Mouse (Mus musculus) myocyte (in vitro differentiated cells): Measurements from ENCODE around the gene Ano3.

Experiments used
- E2F4 ChIP-seq: IDR thresholded peaks from one replicate; pipeline ENCODE4 v1.6.1; 2011; ENCODE audit warnings: mild to moderate bottlenecking, control low read depth, moderate library complexity; ENCODE audit not compliant: insufficient read depth
- MAX ChIP-seq: IDR thresholded peaks from one replicate; pipeline ENCODE4 v1.6.1; 2011; ENCODE audit warnings: low read depth, mild to moderate bottlenecking, control low read depth
- POLR2A ChIP-seq: IDR thresholded peaks from one replicate; pipeline ENCODE4 v1.6.1; 2011; ENCODE audit warnings: low read depth, mild to moderate bottlenecking, control low read depth, moderate library complexity; ENCODE audit not compliant: insufficient read length
- POLR2AphosphoS2 ChIP-seq: IDR thresholded peaks from one replicate; pipeline ENCODE4 v1.6.1; 2011; ENCODE audit warnings: low read depth, control low read depth; ENCODE audit not compliant: insufficient read length
- REST ChIP-seq: IDR thresholded peaks from one replicate; pipeline ENCODE4 v1.6.1; 2011; ENCODE audit warnings: mild to moderate bottlenecking, control low read depth, moderate library complexity; ENCODE audit not compliant: insufficient read depth, insufficient read length
- TCF12 ChIP-seq: IDR thresholded peaks from one replicate; pipeline ENCODE4 v1.6.1; 2011; ENCODE audit warnings: mild to moderate bottlenecking, control low read depth; ENCODE audit not compliant: poor library complexity, insufficient read depth, severe bottlenecking
- TCF3 ChIP-seq: IDR thresholded peaks from one replicate; pipeline ENCODE4 v1.6.1; 2011; ENCODE audit warnings: low read depth, control low read depth; ENCODE audit not compliant: insufficient read length
- USF1 ChIP-seq: IDR thresholded peaks from one replicate; pipeline ENCODE4 v1.6.1; 2011; ENCODE audit warnings: low read depth, mild to moderate bottlenecking, control low read depth, moderate library complexity

DNA sequence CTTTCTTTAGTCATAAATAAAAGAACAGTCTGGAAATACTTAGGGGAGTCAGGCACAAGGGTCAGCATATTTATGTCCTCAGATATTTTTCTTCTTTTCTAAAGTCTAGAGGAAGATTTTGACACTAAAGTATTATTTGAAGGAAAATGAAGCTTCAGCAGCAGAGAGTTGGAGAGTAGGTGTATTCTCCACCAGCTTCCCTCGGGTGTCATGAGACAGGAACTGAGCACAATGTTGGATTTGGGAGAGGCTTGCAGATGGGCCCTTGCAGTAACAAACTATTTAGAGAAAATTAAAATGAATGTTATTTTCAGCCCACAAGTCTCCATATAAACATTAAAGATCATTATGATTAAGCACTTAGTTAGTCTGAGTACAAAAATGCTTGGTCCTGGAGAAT, 5.6 kb downstream of the Ano3 start:
- TF ChIP-seq POLR2A (no peak), USF1 (no peak), MAX (no peak), POLR2AphosphoS2 (no peak), TCF12 (no peak), E2F4 (no peak), REST (no peak), TCF3 (no peak)
